Mouse (Mus musculus) G1E-ER4 (cell line): ENCODE results near the gene Pgam2. TPM values are rescaled to one million over a fixed set of nuclear protein-coding genes. Genes with fewer than 3 reads are reported as not detected.

Experiments
- GATA1 ChIP-seq: IDR thresholded peaks from one replicate; pipeline ENCODE4 v1.8.0; 2012; ENCODE audit warnings: low read length, inconsistent platforms
- polyA plus RNA-seq: library from polyadenylated mRNA; stranded (reverse); fragments of >175 nt; gene quantifications from 2 replicates; pipeline ENCODE4 v1.2.3, GENCODE M21; 2012

The Pgam2 gene
- polyA plus RNA-seq, 1 experiment = 0.24 TPM

- TF ChIP-seq GATA1 = no peak
Observed at GRCm38 (mm10) chr11:5828509-5829191, 25.1 kb upstream of the Pgam2 start.

- peak; percentile 37 for TF ChIP-seq GATA1
Observed at GRCm38 (mm10) chr11:5827931-5828330, 24.4 kb upstream of the Pgam2 start.

GRCm38 (mm10) chr11:5825432-5825831 lies 21.9 kb upstream of the Pgam2 start:
- no peak for TF ChIP-seq GATA1

- no peak for TF ChIP-seq GATA1
Observed at GRCm38 (mm10) chr11:5819223-5819622, 15.7 kb upstream of the Pgam2 start.

GRCm38 (mm10) chr11:5813381-5813780 lies 9.8 kb upstream of the Pgam2 start:
- TF ChIP-seq GATA1 = no peak

GRCm38 (mm10) chr11:5807956-5808355 lies 4.4 kb upstream of the Pgam2 start:
- TF ChIP-seq GATA1 = no peak

GRCm38 (mm10) chr11:5805711-5806110 lies 2.2 kb upstream of the Pgam2 start:
- TF ChIP-seq GATA1 = peak; percentile 66

GRCm38 (mm10) chr11:5804174-5804573 lies 641 bp upstream of the Pgam2 start:
- no peak for TF ChIP-seq GATA1

- TF ChIP-seq GATA1 = no peak
Observed at GRCm38 (mm10) chr11:5802457-5803217, 896 bp downstream of the Pgam2 start.

GRCm38 (mm10) chr11:5802005-5802404 lies 1.5 kb downstream of the Pgam2 start:
- no peak for TF ChIP-seq GATA1

- TF ChIP-seq GATA1 = no peak
Observed at GRCm38 (mm10) chr11:5801511-5801910, 2.0 kb downstream of the Pgam2 start.

GRCm38 (mm10) chr11:5799621-5800490 lies 3.7 kb downstream of the Pgam2 start:
- TF ChIP-seq GATA1 = no peak

GRCm38 (mm10) chr11:5797928-5798327 lies 5.6 kb downstream of the Pgam2 start:
- no peak for TF ChIP-seq GATA1

- TF ChIP-seq GATA1 = no peak
Observed at GRCm38 (mm10) chr11:5797371-5797770, 6.2 kb downstream of the Pgam2 start.

GRCm38 (mm10) chr11:5796939-5797338 lies 6.6 kb downstream of the Pgam2 start:
- TF ChIP-seq GATA1 = no peak

- TF ChIP-seq GATA1 = no peak
Observed at GRCm38 (mm10) chr11:5795706-5796105, 7.8 kb downstream of the Pgam2 start.
